Mouse (Mus musculus): ENCODE data around the gene Cd52.

GRCm38 (mm10) chr4:134129482-134129881 lies 34.6 kb upstream of the Cd52 start:
- TF ChIP-seq CTCF (IDR thresholded peaks at IDR 0.05; ENCODE audit: low read depth) (no peak), EP300 (optimal IDR thresholded peaks at IDR 0.05) (no peak)

Measured in stomach, postnatal 0 days (tissue).